Mouse (Mus musculus): ENCODE data around the gene Ank2. TPM values are rescaled to one million over a fixed set of nuclear protein-coding genes. Genes with fewer than 3 reads are reported as not detected.
A peak's percentile ranks its signal among the peaks of the same experiment; 100 is the strongest.

Ank2 gene
- polyA plus RNA-seq, 1 experiment from 2014 or later, result 165 TPM

DNA sequence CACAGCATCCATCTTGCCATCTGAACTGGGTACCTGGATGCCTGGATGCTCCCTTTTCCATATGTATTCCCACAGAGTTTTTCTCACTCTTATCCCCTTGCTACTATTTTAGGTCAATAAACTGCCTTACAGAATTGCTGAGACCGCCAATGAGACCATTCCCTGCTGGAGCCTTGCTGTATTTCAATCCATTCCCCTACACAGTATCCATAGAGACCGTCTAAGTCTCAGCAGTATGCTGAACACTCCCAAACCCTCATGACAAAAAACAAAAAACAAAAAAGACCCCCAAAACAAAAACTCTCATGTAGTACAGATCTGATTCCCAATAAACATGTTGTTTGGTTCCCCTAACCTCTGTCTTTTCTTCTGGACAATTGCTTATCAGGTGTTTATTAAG lies 365.1 kb downstream of the Ank2 start:
- no peaks in the 10 kb centered on the region for H3K36me3 ChIP-seq
- peaks cover 32% of the 10 kb centered on the region for H3K4me1 ChIP-seq (replicated peaks)
- no peaks in the 10 kb centered on the region for H3K27me3 ChIP-seq
- 45% methylated on average over 2 of the region's 2 CpGs for WGBS
- no peak for ATAC-seq (ENCODE audit: low FRiP score)
- H3K4me2 ChIP-seq, result no peak overlapping the region
- peak overlapping the region; percentile 58 for H3K27ac ChIP-seq
- H3K4me3 ChIP-seq, result no peak overlapping the region
- H3K9me3 ChIP-seq, result no peaks in the 10 kb centered on the region
- no peak overlapping the region for H3K9ac ChIP-seq

DNA sequence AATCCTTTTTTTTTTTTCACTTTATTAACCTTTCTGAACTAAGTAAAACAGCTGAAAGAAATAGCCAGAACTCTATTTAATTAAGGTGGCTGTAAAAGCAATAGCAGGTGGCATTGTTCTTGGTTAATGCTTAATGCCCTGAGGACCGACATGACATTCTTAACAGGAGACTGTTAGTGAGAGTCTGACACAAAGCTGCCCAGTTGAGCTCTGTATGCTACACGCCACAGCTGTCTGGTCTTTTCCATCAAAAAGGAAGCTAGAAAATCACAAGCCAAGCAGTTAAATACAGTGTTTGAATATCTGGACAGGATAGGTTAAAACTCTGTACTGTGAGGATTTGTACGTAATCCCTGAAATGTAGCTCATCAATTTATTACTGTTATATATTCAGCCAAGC lies 368.1 kb downstream of the Ank2 start:
- peaks cover 32% of the 10 kb centered on the region for H3K4me1 ChIP-seq (replicated peaks)
- H3K36me3 ChIP-seq, result no peaks in the 10 kb centered on the region
- no peaks in the 10 kb centered on the region for H3K27me3 ChIP-seq
- H3K4me3 ChIP-seq, result no peak overlapping the region
- no peak overlapping the region for H3K4me2 ChIP-seq
- H3K9ac ChIP-seq, result no peak overlapping the region
- no peaks in the 10 kb centered on the region for H3K9me3 ChIP-seq
- no peak for ATAC-seq (ENCODE audit: low FRiP score)
- no peak overlapping the region for H3K27ac ChIP-seq
- 44% methylated on average over 3 of the region's 3 CpGs for WGBS

DNA sequence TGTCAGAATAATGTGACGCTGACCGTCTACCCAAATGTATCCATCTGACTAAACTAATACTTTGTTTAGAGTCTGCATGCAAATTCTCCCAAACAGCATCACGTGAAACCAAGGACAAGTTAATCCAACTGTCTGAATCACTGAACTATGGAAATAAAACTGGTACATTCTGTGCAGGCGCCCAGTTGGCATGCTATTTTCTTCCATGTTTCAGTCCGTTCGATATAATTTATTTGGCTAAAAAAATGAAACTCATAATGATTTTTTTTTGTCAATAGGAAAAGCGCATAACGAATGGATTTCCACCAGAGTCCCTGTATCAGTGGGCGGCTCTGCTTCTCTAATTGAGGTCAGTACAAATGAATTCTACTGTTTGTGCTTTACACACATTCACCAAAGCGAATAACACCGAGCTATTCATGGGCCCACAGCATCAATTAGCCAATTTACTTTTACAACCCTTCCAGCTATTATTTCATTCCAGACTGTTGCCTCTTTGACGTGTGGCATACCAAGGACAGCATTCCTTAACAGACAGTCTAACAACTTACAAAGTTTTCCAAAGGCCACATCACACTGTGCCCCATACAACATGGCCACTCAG lies 368.9 kb downstream of the Ank2 start:
- Histone ChIP-seq H3K9ac (no peak overlapping the region), H3K27ac (no peak overlapping the region), H3K36me3 (no peaks in the 10 kb centered on the region), H3K9me3 (no peaks in the 10 kb centered on the region), H3K4me3 (no peak overlapping the region), H3K4me2 (no peak overlapping the region), H3K4me1 (replicated peaks) (peaks cover 32% of the 10 kb centered on the region), H3K27me3 (no peaks in the 10 kb centered on the region)
- 63% methylated on average over 12 of the region's 12 CpGs for WGBS
- ATAC-seq (ENCODE audit: low FRiP score), result no peak

DNA sequence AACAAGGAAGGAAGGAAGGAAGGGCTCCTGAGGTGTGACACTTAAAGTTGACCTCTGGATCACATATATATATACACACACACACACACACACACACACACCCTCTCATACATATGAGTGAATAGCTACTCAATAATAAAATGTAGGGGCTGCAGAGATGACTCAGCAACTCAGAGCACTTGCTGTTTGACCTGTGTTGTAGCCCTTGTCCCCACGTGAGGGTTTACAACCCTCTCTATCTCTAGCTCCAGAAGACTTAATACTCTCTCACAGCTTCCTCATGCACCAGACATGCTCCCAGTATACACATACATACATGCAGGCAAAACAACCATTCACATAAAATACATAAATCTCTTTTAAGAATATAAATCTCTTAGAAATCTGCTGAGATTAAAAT lies 369.4 kb downstream of the Ank2 start:
- WGBS, result 59% methylated on average over 1 of the region's 1 CpGs
- Histone ChIP-seq H3K4me1 (replicated peaks) (peaks cover 31% of the 10 kb centered on the region), H3K27ac (no peak overlapping the region), H3K27me3 (no peaks in the 10 kb centered on the region), H3K4me3 (no peak overlapping the region), H3K36me3 (no peaks in the 10 kb centered on the region), H3K9ac (no peak overlapping the region), H3K4me2 (no peak overlapping the region), H3K9me3 (no peaks in the 10 kb centered on the region)
- no peak for ATAC-seq (ENCODE audit: low FRiP score)

DNA sequence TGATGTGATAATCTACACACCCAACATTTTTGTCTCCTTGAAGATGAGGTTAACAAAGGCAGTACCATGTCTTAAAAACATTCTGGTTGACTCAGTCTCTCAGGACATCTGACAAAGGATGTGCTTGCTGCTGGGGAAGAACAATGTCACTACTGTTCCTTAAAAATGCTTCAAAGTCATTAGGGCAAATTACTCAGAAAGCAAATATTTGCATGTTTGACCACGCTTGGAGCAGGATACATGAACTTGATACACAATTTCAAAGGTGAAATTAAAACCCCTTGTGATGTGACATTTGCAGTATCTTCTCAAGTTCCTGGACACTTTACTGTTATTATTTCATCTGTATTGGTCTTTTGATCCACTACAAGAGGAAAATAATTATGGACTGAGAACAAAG lies 371.5 kb downstream of the Ank2 start:
- Histone ChIP-seq H3K4me3 (no peak overlapping the region), H3K27ac (no peak overlapping the region), H3K36me3 (no peaks in the 10 kb centered on the region), H3K9me3 (no peaks in the 10 kb centered on the region), H3K9ac (no peak overlapping the region), H3K27me3 (no peaks in the 10 kb centered on the region), H3K4me2 (no peak overlapping the region), H3K4me1 (replicated peaks) (peaks cover 36% of the 10 kb centered on the region)
- no peak for ATAC-seq (ENCODE audit: low FRiP score)
- 47% methylated on average over 1 of the region's 1 CpGs for WGBS

DNA sequence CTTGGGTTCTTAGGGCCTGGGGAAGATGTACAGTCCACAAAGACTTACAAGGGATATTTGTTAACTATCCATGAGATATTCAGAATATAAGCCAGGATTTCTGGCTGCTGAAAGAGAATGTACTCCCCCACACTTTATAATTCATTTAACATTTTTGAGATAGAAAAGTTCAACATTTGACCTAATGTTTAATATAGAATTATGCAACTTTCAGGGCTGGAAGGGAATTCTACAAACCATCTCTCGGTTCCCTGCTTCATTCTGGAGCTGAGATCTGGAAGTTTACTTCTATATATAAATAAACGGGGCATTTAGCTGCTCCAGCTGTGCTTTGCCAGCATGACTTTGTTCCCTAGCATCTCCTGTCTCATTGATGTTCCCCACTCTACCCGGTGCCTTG lies 372.9 kb downstream of the Ank2 start:
- Histone ChIP-seq H3K9me3 (no peaks in the 10 kb centered on the region), H3K27ac (no peak overlapping the region), H3K4me3 (no peak overlapping the region), H3K27me3 (no peaks in the 10 kb centered on the region), H3K4me2 (no peak overlapping the region), H3K9ac (no peak overlapping the region), H3K36me3 (no peaks in the 10 kb centered on the region), H3K4me1 (replicated peaks) (peaks cover 35% of the 10 kb centered on the region)
- no peak for ATAC-seq (ENCODE audit: low FRiP score)
- 69% methylated on average over 3 of the region's 3 CpGs for WGBS

DNA sequence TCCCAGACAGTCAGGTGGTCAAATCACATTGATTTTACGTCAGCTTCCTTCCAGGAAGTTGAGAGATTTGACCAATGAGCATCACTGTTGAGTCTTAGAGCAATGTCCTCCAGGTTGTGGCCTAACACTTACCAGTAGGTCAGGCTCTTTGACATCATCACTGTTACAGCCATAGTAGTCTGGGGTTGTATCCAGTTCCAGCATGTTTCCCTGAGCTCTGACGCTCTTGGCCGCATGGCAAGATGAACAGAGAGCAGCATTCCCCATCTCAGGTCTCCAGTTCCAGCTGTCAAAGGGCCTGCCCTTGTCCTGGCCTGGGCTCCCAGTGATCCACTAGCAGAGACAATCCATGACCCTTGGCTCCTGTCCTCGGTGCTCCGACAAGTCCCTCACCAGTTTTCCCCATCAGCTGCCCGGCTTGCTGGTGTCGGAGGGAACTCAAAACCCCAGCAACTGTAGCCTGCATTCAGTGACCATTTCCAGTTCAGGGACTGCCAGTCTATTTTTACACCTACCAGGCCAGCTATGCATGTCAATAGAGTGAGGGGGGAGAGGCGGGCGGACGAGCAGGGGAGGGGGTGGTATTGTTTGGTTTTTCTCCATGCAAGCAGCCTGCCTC lies 374.7 kb downstream of the Ank2 start:
- no peak overlapping the region for H3K4me2 ChIP-seq
- peak; percentile 49; the same call in 1 of the 2 replicates for ATAC-seq (ENCODE audit: low FRiP score)
- no peak overlapping the region for H3K9ac ChIP-seq

DNA sequence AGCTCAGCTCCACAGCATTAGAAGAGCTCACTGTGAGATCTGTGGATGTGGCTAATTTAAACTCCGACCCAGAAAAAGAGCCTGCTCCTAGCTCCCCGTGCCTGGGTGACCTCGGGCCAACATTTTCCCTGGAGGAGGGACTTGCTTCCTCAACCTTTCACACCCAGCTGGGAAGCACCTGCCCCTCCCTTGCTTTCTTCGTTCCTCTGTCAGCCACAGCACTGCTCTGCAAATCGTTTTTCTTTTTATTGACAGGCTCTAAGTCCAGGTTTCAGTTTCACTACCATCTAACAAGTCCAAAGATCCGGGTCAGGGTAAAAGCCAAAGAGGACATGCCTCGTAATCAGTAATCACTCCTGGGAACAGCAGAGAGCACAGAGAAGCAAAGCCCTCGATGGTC lies 375.8 kb downstream of the Ank2 start:
- Histone ChIP-seq H3K4me2 (no peak overlapping the region), H3K9ac (no peak overlapping the region), H3K4me1 (replicated peaks) (peaks cover 20% of the 10 kb centered on the region), H3K9me3 (no peaks in the 10 kb centered on the region), H3K27me3 (no peaks in the 10 kb centered on the region), H3K27ac (0 out of 2 replicates have a peak overlapping the region, but pooled peaks have one; percentile 24), H3K36me3 (no peaks in the 10 kb centered on the region), H3K4me3 (no peak overlapping the region)
- no peak for ATAC-seq (ENCODE audit: low FRiP score)
- 42% methylated on average over 8 of the region's 8 CpGs for WGBS

More for the DNA sequence above, 374.7 kb downstream of the Ank2 start:
- H3K27me3 ChIP-seq, result no peaks in the 10 kb centered on the region
- no peak overlapping the region for H3K27ac ChIP-seq
- no peaks in the 10 kb centered on the region for H3K36me3 ChIP-seq
- H3K9me3 ChIP-seq, result no peaks in the 10 kb centered on the region
- H3K4me1 ChIP-seq (replicated peaks), result peaks cover 20% of the 10 kb centered on the region
- no peak overlapping the region for H3K4me3 ChIP-seq
- 30% methylated on average over 10 of the region's 10 CpGs for WGBS

DNA sequence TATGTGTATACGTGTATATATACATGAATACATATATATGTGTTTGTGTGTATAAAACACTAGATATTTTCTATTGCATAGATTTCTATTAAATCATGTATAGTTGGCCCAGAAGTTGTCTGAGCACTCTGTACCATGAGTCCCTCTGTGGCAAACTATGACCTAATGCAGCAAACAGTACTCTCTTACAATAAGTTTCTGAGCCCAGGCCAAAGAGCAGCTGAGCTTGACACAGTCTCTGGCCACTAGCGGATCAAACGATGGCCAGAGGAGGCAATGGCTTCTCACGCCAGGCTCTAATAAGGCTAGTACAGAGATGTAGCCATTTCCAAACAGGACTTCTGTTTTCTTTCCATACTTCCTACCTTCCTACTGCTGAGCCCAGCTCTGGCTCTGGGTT lies 380.4 kb downstream of the Ank2 start:
- Histone ChIP-seq H3K4me1 (replicated peaks) (peaks cover 12% of the 10 kb centered on the region), H3K4me2 (no peak overlapping the region), H3K9me3 (no peaks in the 10 kb centered on the region), H3K4me3 (no peak overlapping the region), H3K27me3 (no peaks in the 10 kb centered on the region), H3K36me3 (no peaks in the 10 kb centered on the region), H3K9ac (no peak overlapping the region), H3K27ac (no peak overlapping the region)
- no peak for ATAC-seq (ENCODE audit: low FRiP score)
- WGBS, result 84% methylated on average over 4 of the region's 4 CpGs

DNA sequence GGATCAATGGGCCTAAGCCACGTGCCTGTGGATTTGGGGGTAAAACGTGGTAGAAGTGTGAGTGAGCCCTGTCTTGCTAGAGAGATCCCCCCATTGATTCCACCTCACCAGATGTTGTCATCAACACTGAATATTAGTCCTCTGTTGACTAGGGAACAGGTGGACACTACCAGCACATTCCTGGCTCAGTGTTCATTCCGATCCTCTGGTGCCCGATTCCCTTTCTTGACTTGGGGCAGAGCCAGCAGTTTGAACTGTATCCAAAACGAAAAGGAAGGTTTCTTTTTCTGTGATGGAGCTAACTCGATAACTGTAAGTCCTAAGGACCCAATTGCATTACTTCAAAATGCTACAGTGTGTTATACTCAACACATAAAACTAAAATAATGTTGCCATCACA lies 382.9 kb downstream of the Ank2 start:
- Histone ChIP-seq H3K4me1 (replicated peaks) (peaks cover 9% of the 10 kb centered on the region), H3K27ac (no peak overlapping the region), H3K27me3 (no peaks in the 10 kb centered on the region), H3K4me2 (no peak overlapping the region), H3K9ac (no peak overlapping the region), H3K9me3 (no peaks in the 10 kb centered on the region), H3K4me3 (no peak overlapping the region), H3K36me3 (no peaks in the 10 kb centered on the region)
- no peak for ATAC-seq (ENCODE audit: low FRiP score)
- WGBS, result 89% methylated on average over 6 of the region's 6 CpGs

DNA sequence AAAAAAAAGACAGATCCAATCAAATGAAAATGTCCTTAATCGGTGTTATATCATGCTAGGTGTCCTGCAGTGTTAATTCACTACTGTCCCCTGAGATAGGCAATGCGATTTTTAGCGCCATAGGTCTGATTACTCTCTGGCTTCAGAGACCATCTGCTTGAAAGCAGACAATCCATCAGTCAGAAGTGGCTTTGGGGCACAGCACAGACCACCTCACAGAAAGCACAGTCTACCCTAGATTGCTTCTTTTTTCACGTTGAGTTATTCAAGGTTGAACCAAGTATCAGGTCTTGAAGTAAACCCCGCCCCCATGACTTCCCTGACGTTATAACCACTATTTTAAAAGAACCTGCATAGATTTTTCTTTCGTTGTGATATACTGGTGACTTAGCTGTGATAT lies 385.9 kb downstream of the Ank2 start:
- Histone ChIP-seq H3K27ac (no peak overlapping the region), H3K4me3 (no peak overlapping the region), H3K4me1 (replicated peaks) (peaks cover 12% of the 10 kb centered on the region), H3K9me3 (no peaks in the 10 kb centered on the region), H3K36me3 (no peaks in the 10 kb centered on the region), H3K27me3 (no peaks in the 10 kb centered on the region), H3K4me2 (no peak overlapping the region), H3K9ac (no peak overlapping the region)
- 63% methylated on average over 7 of the region's 7 CpGs for WGBS
- peak; percentile 26; the same call in 1 of the 2 replicates for ATAC-seq (ENCODE audit: low FRiP score)

DNA sequence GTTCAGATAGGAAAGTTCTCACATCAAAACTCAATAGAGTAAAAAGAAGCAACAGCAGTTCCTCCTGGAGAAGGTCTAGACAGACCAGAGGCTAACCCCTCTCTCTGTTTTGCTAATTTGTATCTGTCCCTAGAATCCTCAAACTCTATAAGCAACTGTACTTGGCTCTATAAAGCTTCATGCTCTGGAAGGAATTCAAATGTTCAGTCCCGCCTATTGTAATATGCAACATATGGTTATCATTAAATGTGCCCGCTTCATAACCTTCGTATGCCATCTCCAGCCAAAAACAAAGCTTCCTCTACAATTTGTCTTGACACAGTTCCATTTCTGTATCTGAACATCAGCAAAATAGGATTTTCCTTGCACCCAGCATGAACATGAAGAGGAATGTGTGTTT lies 389.7 kb downstream of the Ank2 start:
- no peak overlapping the region for H3K4me3 ChIP-seq
- no peaks in the 10 kb centered on the region for H3K27me3 ChIP-seq
- no peak overlapping the region for H3K9ac ChIP-seq
- no peaks in the 10 kb centered on the region for H3K9me3 ChIP-seq
- WGBS, result 86% methylated on average over 3 of the region's 3 CpGs
- H3K4me1 ChIP-seq (replicated peaks), result peaks cover 10% of the 10 kb centered on the region
- no peaks in the 10 kb centered on the region for H3K36me3 ChIP-seq
- H3K4me2 ChIP-seq, result no peak overlapping the region
- H3K27ac ChIP-seq, result no peak overlapping the region
- ATAC-seq (ENCODE audit: low FRiP score), result no peak

DNA sequence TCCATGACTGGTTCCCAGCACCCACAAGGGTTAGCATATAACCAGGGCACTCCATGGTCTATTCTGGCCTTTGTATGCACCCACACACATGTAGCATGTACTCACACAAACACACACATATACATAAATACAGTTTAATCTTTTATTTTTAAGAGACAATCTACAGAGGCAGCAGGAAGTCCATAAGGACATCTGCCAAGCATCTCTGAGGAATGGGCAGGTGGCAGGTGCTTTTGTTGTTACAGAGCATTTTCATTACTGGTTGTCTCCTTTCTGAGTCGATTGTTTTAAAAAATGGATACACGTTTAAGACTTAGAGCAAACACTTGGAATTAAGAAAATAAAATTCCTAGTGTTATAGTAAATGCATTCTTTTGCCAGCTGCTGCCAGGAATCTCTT lies 390.7 kb downstream of the Ank2 start:
- 86% methylated on average over 2 of the region's 2 CpGs for WGBS
- H3K36me3 ChIP-seq, result peaks cover 4% of the 10 kb centered on the region
- no peak overlapping the region for H3K4me2 ChIP-seq
- no peaks in the 10 kb centered on the region for H3K9me3 ChIP-seq
- no peaks in the 10 kb centered on the region for H3K27me3 ChIP-seq
- ATAC-seq (ENCODE audit: low FRiP score), result no peak
- no peak overlapping the region for H3K9ac ChIP-seq
- H3K27ac ChIP-seq, result peak overlapping the region; percentile 40; the same call in 1 of the 2 replicates
- no peak overlapping the region for H3K4me3 ChIP-seq
- peaks cover 9% of the 10 kb centered on the region for H3K4me1 ChIP-seq (replicated peaks)

Measured in hindbrain, embryonic 13.5 days (tissue).